Mouse (Mus musculus): Measurements from ENCODE around the gene Spaca4. TPM values are rescaled to one million over a fixed set of nuclear protein-coding genes. Genes with fewer than 3 reads are reported as not detected.
A peak's percentile ranks its signal among the peaks of the same experiment; 100 is the strongest.

Spaca4 gene
- polyA plus RNA-seq, 1 experiment from 2014 or later, result not detected

GRCm38 (mm10) chr7:45689099-45689498 is 36.5 kb downstream of the Spaca4 start:
- no peak overlapping the region for H3K4me3 ChIP-seq
- H3K36me3 ChIP-seq, result no peaks in the 10 kb centered on the region
- ATAC-seq (ENCODE audit: low FRiP score, low read depth), result no peak
- no peaks in the 10 kb centered on the region for H3K9me3 ChIP-seq
- H3K4me2 ChIP-seq (replicated peaks), result no peak overlapping the region
- WGBS, result 61% methylated on average over 6 of the region's 6 CpGs
- no peaks in the 10 kb centered on the region for H3K27me3 ChIP-seq (replicated peaks)
- no peak overlapping the region for H3K27ac ChIP-seq
- peaks cover 13% of the 10 kb centered on the region for H3K4me1 ChIP-seq
- H3K9ac ChIP-seq, result no peak overlapping the region

DNA sequence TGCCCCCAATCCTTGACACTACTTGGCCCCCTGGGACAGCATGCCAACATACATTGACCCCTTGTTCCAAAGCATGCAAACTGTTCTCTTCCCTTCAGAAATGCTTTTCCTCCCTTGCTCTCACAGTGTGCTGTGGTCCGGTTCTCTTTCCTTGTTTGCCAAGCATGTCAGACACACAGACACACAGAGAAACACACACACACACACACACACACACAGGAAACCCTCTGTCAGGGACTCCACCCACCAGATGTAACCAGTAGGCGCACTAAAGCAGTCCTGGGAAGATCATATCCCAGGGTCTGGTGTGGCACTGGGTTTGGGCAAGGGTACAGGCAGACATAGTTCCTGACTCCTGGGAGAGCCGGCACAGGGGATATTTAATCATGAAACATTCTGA is 38.8 kb downstream of the Spaca4 start:
- H3K9ac ChIP-seq, result no peak overlapping the region
- WGBS, result 69% methylated on average over 3 of the region's 3 CpGs

GRCm38 (mm10) chr7:45685811-45686210 is 39.8 kb downstream of the Spaca4 start:
- Histone ChIP-seq H3K4me2 (replicated peaks) (0 out of 2 replicates have a peak overlapping the region, but pooled peaks have one; percentile 10), H3K9ac (no peak overlapping the region), H3K27ac (no peak overlapping the region), H3K4me1 (peaks cover 19% of the 10 kb centered on the region), H3K36me3 (no peaks in the 10 kb centered on the region), H3K9me3 (no peaks in the 10 kb centered on the region), H3K4me3 (no peak overlapping the region), H3K27me3 (replicated peaks) (no peaks in the 10 kb centered on the region)
- WGBS, result 56% methylated on average over 10 of the region's 10 CpGs
- no peak for ATAC-seq (ENCODE audit: low FRiP score, low read depth)

More for the DNA sequence above, 38.8 kb downstream of the Spaca4 start:
- Histone ChIP-seq H3K27ac (no peak overlapping the region), H3K27me3 (replicated peaks) (no peaks in the 10 kb centered on the region), H3K4me3 (no peak overlapping the region), H3K9me3 (no peaks in the 10 kb centered on the region), H3K4me2 (replicated peaks) (no peak overlapping the region), H3K36me3 (no peaks in the 10 kb centered on the region), H3K4me1 (peaks cover 19% of the 10 kb centered on the region)
- no peak for ATAC-seq (ENCODE audit: low FRiP score, low read depth)

GRCm38 (mm10) chr7:45683396-45684050 is 42.1 kb downstream of the Spaca4 start, which contains the start of gene Ntn5:
TSS of gene Ntn5 (plus strand) at chr7:45684022.
- Histone ChIP-seq H3K9ac (0 out of 2 replicates have a peak within 1 kb of the TSS, but pooled peaks have one; percentile 7), H3K36me3 (no peaks in the 10 kb centered on the region), H3K4me2 (replicated peaks) (peak within 1 kb of the TSS; percentile 47; the same call in 1 of the 2 replicates), H3K4me1 (peaks cover 19% of the 10 kb centered on the region), H3K27me3 (replicated peaks) (no peaks in the 10 kb centered on the region), H3K4me3 (no peak within 1 kb of the TSS), H3K9me3 (no peaks in the 10 kb centered on the region), H3K27ac (no peak within 1 kb of the TSS)
- ATAC-seq (ENCODE audit: low FRiP score, low read depth), result no peak
- WGBS, result 79% methylated on average over 7 of the region's 7 CpGs

GRCm38 (mm10) chr7:45682144-45683126 is 43.2 kb downstream of the Spaca4 start:
- ATAC-seq (ENCODE audit: low FRiP score, low read depth), result peak; percentile 78
- Histone ChIP-seq H3K27ac (no peak overlapping the region), H3K36me3 (no peaks in the 10 kb centered on the region), H3K4me3 (no peak overlapping the region), H3K9me3 (no peaks in the 10 kb centered on the region), H3K27me3 (replicated peaks) (no peaks in the 10 kb centered on the region), H3K4me1 (peaks cover 19% of the 10 kb centered on the region), H3K4me2 (replicated peaks) (peak overlapping the region; percentile 47), H3K9ac (peak overlapping the region; percentile 33; the same call in 1 of the 2 replicates)
- 31% methylated on average over 14 of the region's 14 CpGs for WGBS

DNA sequence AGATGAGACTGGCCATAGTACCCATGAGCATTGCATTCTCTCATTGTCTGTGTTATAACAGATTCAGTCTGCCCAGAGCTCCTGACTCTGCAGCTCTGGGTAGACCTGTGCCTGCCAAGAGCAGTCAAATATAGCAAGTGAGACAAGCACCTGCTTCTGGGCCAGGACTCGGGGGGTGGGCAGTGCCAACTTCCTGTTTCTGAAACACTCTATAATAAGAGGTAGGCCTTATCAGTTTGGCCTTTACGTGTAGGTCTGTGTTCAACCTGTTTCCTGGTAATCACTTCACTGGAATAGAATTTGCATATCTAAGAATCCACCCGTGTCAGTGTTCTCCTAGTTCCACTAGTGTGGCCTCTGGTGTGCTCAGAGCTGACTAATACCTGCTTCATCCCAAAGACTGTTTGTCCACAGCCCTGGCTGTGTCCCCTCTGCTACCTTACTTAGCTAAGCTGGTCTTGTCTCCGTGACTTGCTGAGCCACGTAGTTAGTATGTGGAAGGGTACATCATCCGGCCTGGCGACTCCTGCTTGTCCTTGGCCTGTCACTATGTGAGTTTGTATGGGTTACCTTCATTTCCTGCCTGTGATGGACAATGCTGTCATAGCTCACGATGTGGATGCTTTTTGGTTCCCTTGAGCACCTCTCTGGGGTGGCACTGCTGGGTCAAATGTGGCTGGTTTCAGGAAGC is 44.4 kb downstream of the Spaca4 start:
- Histone ChIP-seq H3K4me3 (no peak overlapping the region), H3K9me3 (no peaks in the 10 kb centered on the region), H3K4me1 (peaks cover 11% of the 10 kb centered on the region), H3K4me2 (replicated peaks) (no peak overlapping the region), H3K9ac (no peak overlapping the region), H3K27me3 (replicated peaks) (no peaks in the 10 kb centered on the region), H3K36me3 (no peaks in the 10 kb centered on the region), H3K27ac (no peak overlapping the region)
- ATAC-seq (ENCODE audit: low FRiP score, low read depth), result no peak
- WGBS, result 89% methylated on average over 8 of the region's 8 CpGs

DNA sequence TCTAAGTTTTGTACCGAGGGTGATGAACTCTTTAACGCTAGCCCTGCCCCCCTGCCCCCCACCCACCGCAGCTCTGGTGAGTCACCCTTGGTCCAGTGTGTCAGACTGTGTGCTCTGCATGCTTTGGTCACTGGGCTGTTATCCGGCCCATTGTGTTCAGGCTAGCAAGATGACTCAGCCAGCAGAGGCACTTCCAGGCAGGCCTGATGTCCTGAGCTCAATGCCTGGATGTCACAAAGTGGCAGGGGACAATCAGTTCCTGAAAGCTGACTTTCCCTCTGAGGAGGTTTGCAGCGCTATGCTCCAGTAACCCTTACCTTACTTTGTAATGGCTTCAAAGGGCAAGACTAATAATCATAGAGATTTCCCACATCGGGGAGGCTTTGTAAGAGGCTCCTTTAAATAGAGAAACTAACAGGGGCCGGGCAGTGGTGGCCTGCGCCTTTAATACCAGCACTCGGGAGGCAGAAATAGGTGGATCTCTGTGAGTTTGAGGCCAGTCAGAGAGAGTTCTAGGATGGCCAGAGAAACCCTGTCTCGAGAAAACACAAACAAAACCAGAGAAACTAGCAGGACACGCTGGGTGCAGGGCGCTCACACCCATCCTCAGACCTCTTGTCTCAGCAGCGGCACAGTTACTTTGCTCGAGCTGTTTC is 45.5 kb downstream of the Spaca4 start:
- Histone ChIP-seq H3K9ac (no peak overlapping the region), H3K27me3 (replicated peaks) (no peaks in the 10 kb centered on the region), H3K9me3 (no peaks in the 10 kb centered on the region), H3K4me1 (peaks cover 6% of the 10 kb centered on the region; the same call in 1 of the 2 replicates), H3K4me3 (no peak overlapping the region), H3K4me2 (replicated peaks) (no peak overlapping the region), H3K36me3 (no peaks in the 10 kb centered on the region), H3K27ac (no peak overlapping the region)
- 76% methylated on average over 14 of the region's 14 CpGs for WGBS
- ATAC-seq (ENCODE audit: low FRiP score, low read depth), result no peak

DNA sequence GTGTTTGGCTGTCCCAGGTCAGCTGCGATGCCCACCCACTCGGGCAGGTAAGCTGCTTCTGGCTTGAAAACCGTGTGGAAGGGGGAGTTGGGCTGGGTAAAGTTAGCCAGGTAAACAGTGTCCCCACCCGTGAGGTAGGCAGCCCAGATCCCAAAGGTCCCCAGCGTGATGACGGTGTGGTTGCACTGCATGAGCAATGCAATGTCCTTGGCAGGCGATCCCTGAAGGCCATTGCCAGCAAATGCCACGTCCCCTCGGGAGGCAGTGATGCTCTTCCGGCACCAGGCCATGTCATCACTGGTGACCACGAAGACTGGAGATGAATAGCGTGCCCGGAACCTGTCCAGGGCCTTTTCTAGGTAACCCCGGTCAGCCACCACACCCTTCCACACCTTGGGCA is 47.1 kb downstream of the Spaca4 start:
- Histone ChIP-seq H3K27ac (no peak overlapping the region), H3K9me3 (no peaks in the 10 kb centered on the region), H3K4me2 (replicated peaks) (no peak overlapping the region), H3K9ac (no peak overlapping the region), H3K4me3 (no peak overlapping the region), H3K4me1 (peaks cover 6% of the 10 kb centered on the region; the same call in 1 of the 2 replicates), H3K27me3 (replicated peaks) (no peaks in the 10 kb centered on the region; the same call in 1 of the 2 replicates), H3K36me3 (no peaks in the 10 kb centered on the region)
- no peak for ATAC-seq (ENCODE audit: low FRiP score, low read depth)
- WGBS, result 89% methylated on average over 14 of the region's 14 CpGs

DNA sequence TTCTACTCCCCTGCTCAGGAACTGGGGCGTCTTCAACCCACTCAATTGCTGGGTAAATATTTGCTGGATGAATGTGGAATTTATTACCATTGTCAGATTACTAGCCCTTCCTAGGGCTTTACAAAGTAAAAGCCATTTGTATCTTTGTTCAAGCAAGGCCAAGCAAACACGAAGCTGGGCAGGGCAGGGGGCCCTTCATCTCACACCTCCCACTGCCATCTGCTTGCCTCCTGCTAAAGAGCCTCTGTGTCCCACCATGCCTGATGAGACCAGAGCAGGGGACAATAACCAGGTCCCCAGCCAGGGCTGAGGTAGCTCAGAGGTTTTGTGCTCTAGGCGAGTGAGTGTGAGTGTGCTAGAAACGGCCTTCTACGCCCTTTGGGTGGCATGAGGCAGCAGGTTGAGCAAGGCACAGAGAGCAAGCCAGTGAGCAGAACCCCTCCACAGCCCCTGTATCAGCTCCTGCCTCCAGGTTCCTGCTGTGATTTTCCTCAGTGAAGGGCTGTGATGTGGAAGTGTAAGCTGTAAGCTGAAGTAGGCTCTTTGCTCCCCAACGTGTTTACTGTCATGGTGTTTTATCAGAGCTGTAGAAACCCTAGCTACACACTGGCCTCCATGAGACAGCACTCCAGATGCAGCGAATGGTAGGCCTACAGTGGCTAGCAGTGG is 47.9 kb downstream of the Spaca4 start:
- H3K27me3 ChIP-seq (replicated peaks), result no peaks in the 10 kb centered on the region; the same call in 1 of the 2 replicates
- no peaks in the 10 kb centered on the region for H3K9me3 ChIP-seq
- ATAC-seq (ENCODE audit: low FRiP score, low read depth), result no peak
- H3K4me3 ChIP-seq, result no peak overlapping the region
- peaks cover 6% of the 10 kb centered on the region; the same call in 1 of the 2 replicates for H3K4me1 ChIP-seq
- H3K9ac ChIP-seq, result no peak overlapping the region
- no peaks in the 10 kb centered on the region for H3K36me3 ChIP-seq
- H3K27ac ChIP-seq, result no peak overlapping the region
- WGBS, result 70% methylated on average over 7 of the region's 7 CpGs
- H3K4me2 ChIP-seq (replicated peaks), result no peak overlapping the region
